Mouse (Mus musculus) thymus, adult 2 months (tissue): ENCODE results near the gene Steap3.

Source experiments
- CTCF ChIP-seq: fragments of 200-500 bp; IDR thresholded peaks from 2 replicates; pipeline ENCODE4 v1.5.1; 2012; ENCODE audit warnings: mild to moderate bottlenecking, control low read depth, low read length, moderate library complexity, borderline replicate concordance; ENCODE audit not compliant: control insufficient read depth, poor library complexity, insufficient read depth; ENCODE audit errors: extremely low read depth
- POLR2A ChIP-seq: fragments of 200-500 bp; IDR thresholded peaks from 2 replicates; pipeline ENCODE4 v1.6.1; 2012; ENCODE audit warnings: mild to moderate bottlenecking, low read length, control low read depth, moderate library complexity; ENCODE audit not compliant: control insufficient read depth, poor library complexity, insufficient read depth; ENCODE audit errors: extremely low read depth

DNA sequence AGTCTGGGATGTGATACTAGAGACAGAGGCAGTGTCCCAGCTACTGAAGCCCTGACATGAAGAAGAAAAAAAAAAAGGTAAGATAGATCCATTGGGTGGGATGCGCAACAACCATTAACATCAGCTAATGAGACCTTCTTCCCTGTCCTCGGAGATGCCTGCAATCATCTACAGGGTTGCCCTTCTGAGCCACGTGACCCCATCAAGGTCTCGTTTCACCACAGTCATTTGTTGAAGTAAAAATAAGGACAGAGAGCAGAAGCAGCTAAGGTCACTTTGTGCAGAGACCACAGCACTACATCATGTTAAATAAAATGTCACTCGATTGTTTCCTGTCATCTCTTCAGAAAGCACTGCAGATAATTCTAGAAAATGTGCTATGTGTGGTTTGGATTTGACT lies 68.7 kb downstream of the Steap3 start:
- TF ChIP-seq POLR2A (no peak), CTCF (no peak)
